Mouse (Mus musculus) midbrain, postnatal 0 days (tissue): ENCODE measurements around the gene Slc44a3. TPM values are rescaled to one million over a fixed set of nuclear protein-coding genes. Genes with fewer than 3 reads are reported as not detected.

Experiments
- ATAC-seq: fragments of 200-750 bp; cut with Nextera tagmentation; 2 replicates; pipeline ENCODE4 v1.8.0; 2017; ENCODE audit warnings: moderate number of reproducible peaks, mild to moderate bottlenecking, moderate TSS enrichment, moderate library complexity; ENCODE audit not compliant: low FRiP score
- DNase-seq: peaks from one replicate; pipeline ENCODE4 v3.0.0-alpha.2; 2015; ENCODE audit warnings: low spot score
- H3K27ac ChIP-seq: fragments of 300-500 bp; sonication (generic); 2 replicates; pipeline ENCODE4 v1.5.1; 2014; ENCODE audit warnings: low read depth, mild to moderate bottlenecking, low read length, mixed read lengths
- H3K27me3 ChIP-seq: fragments of 300-500 bp; sonication (generic); 2 replicates; pipeline ENCODE4 v1.6.1; 2014; ENCODE audit warnings: low read length, control low read depth, mixed read lengths; ENCODE audit not compliant: insufficient read depth
- H3K36me3 ChIP-seq: fragments of 300-500 bp; sonication (generic); 2 replicates; pipeline ENCODE4 v1.6.1; 2014; ENCODE audit warnings: low read length, control low read depth, mixed read lengths; ENCODE audit not compliant: insufficient read depth
- H3K4me1 ChIP-seq: fragments of 300-500 bp; sonication (generic); 2 replicates; pipeline ENCODE4 v1.6.1; 2014; ENCODE audit warnings: mild to moderate bottlenecking, control low read depth, antibody characterized with exemption, low read length, mixed read lengths; ENCODE audit not compliant: insufficient read depth
- H3K4me2 ChIP-seq: fragments of 300-500 bp; sonication (generic); 2 replicates; pipeline ENCODE4 v1.6.1; 2014; ENCODE audit warnings: low read depth, mild to moderate bottlenecking, low read length, mixed read lengths; ENCODE audit not compliant: poor library complexity, severe bottlenecking
- H3K4me3 ChIP-seq: fragments of 300-500 bp; sonication (generic); 2 replicates; pipeline ENCODE4 v1.5.1; 2014; ENCODE audit warnings: low read depth, mild to moderate bottlenecking, low read length, moderate library complexity
- H3K9ac ChIP-seq: fragments of 300-500 bp; sonication (generic); replicated peaks from 2 replicates; pipeline ENCODE4 v1.6.1; 2014; ENCODE audit warnings: mild to moderate bottlenecking, low read length, moderate library complexity, mixed read lengths; ENCODE audit not compliant: poor library complexity, severe bottlenecking
- H3K9me3 ChIP-seq: fragments of 300-500 bp; sonication (generic); 2 replicates; pipeline ENCODE4 v1.6.1; 2016; ENCODE audit warnings: low read length, control low read depth
- CTCF ChIP-seq: IDR thresholded peaks from 2 replicates; pipeline ENCODE4 v1.5.1; 2016; ENCODE audit warnings: antibody characterized with exemption, mild to moderate bottlenecking
- WGBS: fragments of 180-500 bp; shearing (Covaris S2); extraction: QIAGEN DNeasy Blood & Tissue Kit; methylation state at CpG from one replicate; pipeline ENCODE4 v1.1.7; 2014; 5-methylcytosine and 5-hydroxymethylcytosine counted together
- polyA plus RNA-seq: library from polyadenylated mRNA; unstranded; fragments of >200 nt; fragmentation: Nextera tagmentation; extraction: Ambion mirVana; gene quantifications from 2 replicates; pipeline ENCODE4 v1.2.1, GENCODE M21; 2015
- total RNA-seq: library from RNA; depleted of rRNA; stranded (reverse); fragments of >200 nt; gene quantifications from 2 replicates; pipeline ENCODE4 v1.2.3, GENCODE M21; 2014

The Slc44a3 gene
- total and polyA plus RNA-seq, 2 experiments from 2014 or later, result 0.22 to 0.47 TPM

- H3K4me2 ChIP-seq, result peak overlapping the region; percentile 94
- peak overlapping the region; percentile 80 for H3K4me3 ChIP-seq
- 42% methylated on average over 11 of the region's 11 CpGs for WGBS
- H3K4me1 ChIP-seq, result peaks cover 9% of the 10 kb centered on the region
- ATAC-seq (no peak), DNase-seq (no peak)
- no peaks in the 10 kb centered on the region for H3K27me3 ChIP-seq
- TF ChIP-seq CTCF, result no peak
- no peaks in the 10 kb centered on the region for H3K36me3 ChIP-seq
- no peaks in the 10 kb centered on the region for H3K9me3 ChIP-seq
- H3K27ac ChIP-seq, result no peak overlapping the region
- H3K9ac ChIP-seq, result 0 out of 2 replicates have a peak overlapping the region, but pooled peaks have one; percentile 19
Measured at GRCm38 (mm10) chr3:121428696-121429259, 103.4 kb downstream of the Slc44a3 start.

DNA sequence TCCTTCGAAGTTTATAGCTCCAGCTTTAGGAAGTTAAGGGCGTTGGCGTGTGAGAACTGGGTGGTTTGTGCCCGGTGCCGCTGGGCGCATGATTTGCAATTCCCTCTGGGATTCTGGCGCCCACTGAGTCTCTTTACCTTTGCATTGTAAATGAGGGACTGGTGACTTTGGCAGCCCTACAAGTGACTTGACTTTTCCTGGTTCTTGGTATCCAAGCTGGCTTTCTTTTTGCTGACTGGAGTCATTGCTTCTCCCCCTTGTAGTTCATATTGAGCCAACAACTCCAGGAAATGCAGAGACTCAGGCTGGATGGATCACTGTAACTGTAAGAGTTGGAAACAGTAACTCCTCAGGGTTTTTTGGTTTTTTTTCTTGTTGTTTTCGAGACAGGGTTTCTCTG is 104.0 kb downstream of the Slc44a3 start:
- H3K36me3 ChIP-seq, result no peaks in the 10 kb centered on the region
- ATAC-seq, result no peak
- H3K27me3 ChIP-seq, result no peaks in the 10 kb centered on the region
- no peaks in the 10 kb centered on the region for H3K9me3 ChIP-seq
- H3K4me1 ChIP-seq, result peaks cover 9% of the 10 kb centered on the region; the same call in 1 of the 2 replicates
- peak overlapping the region; percentile 94 for H3K4me2 ChIP-seq
- H3K4me3 ChIP-seq, result peak overlapping the region; percentile 80
- no peak for TF ChIP-seq CTCF
- H3K27ac ChIP-seq, result peak overlapping the region; percentile 85
- H3K9ac ChIP-seq, result no peak overlapping the region
- WGBS, result 6% methylated on average over 8 of the region's 8 CpGs
- DNase-seq, result no peak

DNA sequence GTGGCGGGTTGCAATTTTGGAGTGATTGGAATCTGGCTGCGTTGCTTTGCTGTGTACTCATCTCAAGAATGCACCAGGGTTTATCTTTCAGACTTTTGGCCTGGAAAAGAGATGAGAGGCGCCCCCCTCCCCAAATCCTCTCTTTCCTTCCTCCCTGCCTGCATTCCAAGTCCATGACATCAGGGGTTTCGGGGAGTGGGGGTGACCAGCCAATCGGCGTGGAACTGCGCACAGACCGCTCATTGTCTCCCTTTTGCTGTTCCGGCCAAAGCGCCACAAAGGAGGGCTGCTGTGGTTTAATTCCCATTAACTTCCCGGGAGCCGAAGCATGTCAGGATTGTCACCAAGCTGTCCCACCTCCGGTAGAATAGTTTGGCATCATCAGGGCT is 104.7 kb downstream of the Slc44a3 start:
- Histone ChIP-seq H3K9ac (peak overlapping the region; percentile 81), H3K4me2 (peak overlapping the region; percentile 94), H3K27ac (peak overlapping the region; percentile 85), H3K4me1 (peaks cover 9% of the 10 kb centered on the region; the same call in 1 of the 2 replicates), H3K4me3 (peak overlapping the region; percentile 80), H3K9me3 (no peaks in the 10 kb centered on the region), H3K36me3 (no peaks in the 10 kb centered on the region), H3K27me3 (no peaks in the 10 kb centered on the region)
- peak; percentile 73 for ATAC-seq
- peak; percentile 84 for DNase-seq
- no peak for TF ChIP-seq CTCF
- WGBS, result 0% methylated on average over 13 of the region's 13 CpGs

GRCm38 (mm10) chr3:121426621-121427519 is 105.3 kb downstream of the Slc44a3 start:
- no peaks in the 10 kb centered on the region for H3K27me3 ChIP-seq
- no peaks in the 10 kb centered on the region for H3K36me3 ChIP-seq
- H3K9ac ChIP-seq, result peak overlapping the region; percentile 81
- peaks cover 9% of the 10 kb centered on the region; the same call in 1 of the 2 replicates for H3K4me1 ChIP-seq
- TF ChIP-seq CTCF, result peak; percentile 50
- peak overlapping the region; percentile 85 for H3K27ac ChIP-seq
- WGBS, result under 1% methylated on average over 78 of the region's 93 CpGs
- H3K4me2 ChIP-seq, result peak overlapping the region; percentile 94
- DNase-seq (peak; percentile 75), ATAC-seq (peak; percentile 82)
- H3K9me3 ChIP-seq, result no peaks in the 10 kb centered on the region
- peak overlapping the region; percentile 80 for H3K4me3 ChIP-seq

DNA sequence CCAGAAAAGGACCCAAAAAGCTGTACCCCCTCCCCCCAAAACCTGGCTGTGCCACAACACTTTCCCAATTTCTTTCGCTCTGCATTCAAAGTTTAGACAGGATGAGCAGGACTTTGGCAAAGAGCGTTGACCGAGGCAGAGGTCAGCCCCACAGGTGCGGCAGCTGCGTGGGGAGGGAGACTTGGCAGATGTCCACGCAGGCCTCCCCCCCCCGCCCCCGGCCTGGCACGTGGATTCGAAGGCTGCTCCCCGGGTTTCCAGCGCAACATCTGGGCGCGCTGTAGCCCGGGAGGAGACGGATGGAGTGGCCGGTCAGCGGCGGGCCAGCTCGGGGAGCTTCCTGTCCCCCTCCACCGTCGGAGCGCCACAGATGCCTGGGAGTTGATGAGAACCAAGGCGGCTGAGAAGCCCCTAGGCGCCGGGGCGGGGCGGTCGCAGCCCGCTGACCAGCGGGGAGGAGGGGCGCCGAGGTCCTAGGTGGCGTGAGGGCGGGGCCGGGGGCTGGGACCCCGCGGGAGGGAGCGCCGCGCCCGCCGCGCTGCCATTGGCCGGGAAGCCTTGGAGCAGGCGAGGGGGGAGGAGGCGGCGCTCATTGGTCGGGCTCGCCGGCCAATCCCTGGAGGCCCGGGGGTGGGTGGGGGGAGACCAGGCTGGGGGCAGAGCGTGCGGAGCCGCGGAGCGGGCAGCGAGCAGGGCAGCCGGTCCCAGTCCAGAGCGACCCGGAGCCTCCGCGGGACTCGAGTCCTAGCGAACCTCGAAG is 106.2 kb downstream of the Slc44a3 start, which contains the start of gene Cnn3:
Cnn3 (plus strand) TSS at position 637 of the 760 bp plus-strand sequence.
- Histone ChIP-seq H3K27ac (peak within 1 kb of the TSS; percentile 85), H3K9me3 (no peaks in the 10 kb centered on the region), H3K9ac (peak within 1 kb of the TSS; percentile 81), H3K27me3 (no peaks in the 10 kb centered on the region), H3K4me1 (peaks cover 9% of the 10 kb centered on the region; the same call in 1 of the 2 replicates), H3K36me3 (no peaks in the 10 kb centered on the region), H3K4me2 (peak within 1 kb of the TSS; percentile 94), H3K4me3 (peak within 1 kb of the TSS; percentile 80)
- DNase-seq, result peak; percentile 94
- ATAC-seq, result peak; percentile 91
- TF ChIP-seq CTCF, result no peak
- whole genome bisulfite sequencing, result 3% methylated on average over 14 of the region's 66 CpGs
